Mouse (Mus musculus): ENCODE measurements around the gene Hlcs.

- TF ChIP-seq CTCF (IDR thresholded peaks at IDR 0.05; ENCODE audit: insufficient read depth, low read length) = no peak
- TF ChIP-seq POLR2A (IDR thresholded peaks at IDR 0.05; ENCODE audit: borderline replicate concordance, extremely low read depth, low read depth, low read length) = no peak
Observed at GRCm38 (mm10) chr16:94118394-94118793, 195.0 kb downstream of the Hlcs start.

Measured in lung, adult 2 months (tissue).